Mouse (Mus musculus) lung, adult 2 months (tissue): ENCODE data around the gene Tcf7l1. TPM values are rescaled to one million over a fixed set of nuclear protein-coding genes. Genes with fewer than 3 reads are reported as not detected.

Source experiments
- DNase-seq: peaks from one replicate; pipeline ENCODE4 v3.0.0; 2022
- H3K4me1 ChIP-seq: fragments of 200-500 bp; 2 replicates; pipeline ENCODE4 v1.6.1; 2011; ENCODE audit warnings: low read length; ENCODE audit not compliant: control insufficient read depth, insufficient read depth
- H3K4me3 ChIP-seq: fragments of 200-500 bp; replicated peaks from 2 replicates; pipeline ENCODE3; 2011; ENCODE audit warnings: low read depth, mild to moderate bottlenecking, control low read depth, low read length; ENCODE audit errors: extremely low read depth
- CTCF ChIP-seq: fragments of 200-500 bp; IDR thresholded peaks from 2 replicates; pipeline ENCODE4 v1.5.1; 2011; ENCODE audit warnings: mild to moderate bottlenecking, low read length, control low read depth; ENCODE audit not compliant: insufficient read depth
- POLR2A ChIP-seq: fragments of 200-500 bp; IDR thresholded peaks from 2 replicates; pipeline ENCODE4 v1.6.1; 2011; ENCODE audit warnings: low read depth, mild to moderate bottlenecking, control low read depth, low read length, borderline replicate concordance; ENCODE audit errors: extremely low read depth
- WGBS: fragments of 180-500 bp; shearing (Covaris S2); methylation state at CpG from one replicate; pipeline ENCODE4 v1.1.7; 2018; 5-methylcytosine and 5-hydroxymethylcytosine counted together
- polyA plus RNA-seq: library from polyadenylated mRNA; depleted of rRNA; stranded (reverse); fragments of >200 nt; gene quantifications from 2 replicates; pipeline ENCODE4 v1.2.3, GENCODE M21; 2012

The Tcf7l1 gene
- polyA plus RNA-seq, 1 experiment, result 30.1 TPM

DNA sequence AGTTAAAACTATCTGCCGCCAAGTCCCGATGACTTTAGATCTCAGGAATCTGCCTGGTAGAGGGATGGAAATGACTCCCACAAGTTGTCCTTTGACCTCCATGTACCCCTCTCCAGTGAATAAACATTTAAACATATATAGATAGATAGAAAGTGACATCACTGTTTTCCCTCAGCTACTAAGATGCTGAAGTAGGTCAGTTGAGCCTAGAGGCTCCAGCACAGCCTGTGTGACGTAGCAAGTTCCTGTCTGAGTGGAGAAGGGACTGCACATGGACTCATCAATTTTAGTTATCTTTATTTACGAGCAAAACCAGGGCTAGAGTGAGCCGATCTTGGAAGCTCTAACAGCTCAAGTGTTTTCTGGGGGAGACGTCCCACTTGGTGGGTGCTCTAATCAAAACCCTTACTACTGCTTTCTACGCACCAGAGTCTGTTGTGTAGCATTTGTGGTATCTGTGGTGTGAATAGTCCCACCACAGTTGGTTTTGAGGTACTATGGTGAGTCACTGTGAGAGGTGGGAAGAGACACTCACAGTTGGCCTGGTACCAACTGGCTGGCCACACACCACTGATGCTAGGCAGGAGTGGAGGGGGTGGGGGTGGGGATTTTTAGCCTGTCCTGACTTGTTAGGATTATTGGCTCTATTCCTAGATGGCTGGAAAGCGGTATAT is 129.2 kb downstream of the Tcf7l1 start:
- H3K4me1 ChIP-seq, result peaks cover 17% of the 10 kb centered on the region
- H3K4me3 ChIP-seq, result no peak overlapping the region
- no peak for TF ChIP-seq CTCF
- DNase-seq, result no peak
- 43% methylated on average over 8 of the region's 8 CpGs for WGBS

DNA sequence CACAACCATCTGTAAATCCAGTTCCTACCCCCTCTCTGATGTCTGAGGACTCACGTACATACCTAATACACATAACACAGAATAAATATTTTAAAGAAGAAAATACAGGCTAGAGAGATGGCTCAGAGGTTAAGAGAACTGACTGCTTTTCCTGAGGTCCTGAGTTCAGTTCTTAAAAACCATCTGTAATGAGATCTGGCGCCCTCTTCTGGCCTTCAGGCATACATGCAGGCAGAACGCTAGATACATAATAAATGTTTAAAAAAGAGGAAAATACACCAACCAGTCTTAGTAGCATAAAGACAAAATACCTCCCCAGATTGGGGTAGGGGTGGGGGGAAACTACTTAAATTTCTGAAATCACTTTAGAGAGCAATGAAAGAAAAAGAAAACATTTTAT is 131.0 kb downstream of the Tcf7l1 start:
- 55% methylated on average over 3 of the region's 3 CpGs for WGBS
- H3K4me1 ChIP-seq, result peaks cover 19% of the 10 kb centered on the region
- DNase-seq, result no peak
- no peak overlapping the region for H3K4me3 ChIP-seq
- no peak for TF ChIP-seq POLR2A
- TF ChIP-seq CTCF, result peak; percentile 53

- Histone ChIP-seq H3K4me3 (no peak overlapping the region), H3K4me1 (peaks cover 19% of the 10 kb centered on the region)
- WGBS, result 72% methylated on average over 7 of the region's 7 CpGs
- TF ChIP-seq CTCF, result no peak
- DNase-seq, result no peak
Observed at GRCm38 (mm10) chr6:72656053-72656442, 133.0 kb downstream of the Tcf7l1 start.

DNA sequence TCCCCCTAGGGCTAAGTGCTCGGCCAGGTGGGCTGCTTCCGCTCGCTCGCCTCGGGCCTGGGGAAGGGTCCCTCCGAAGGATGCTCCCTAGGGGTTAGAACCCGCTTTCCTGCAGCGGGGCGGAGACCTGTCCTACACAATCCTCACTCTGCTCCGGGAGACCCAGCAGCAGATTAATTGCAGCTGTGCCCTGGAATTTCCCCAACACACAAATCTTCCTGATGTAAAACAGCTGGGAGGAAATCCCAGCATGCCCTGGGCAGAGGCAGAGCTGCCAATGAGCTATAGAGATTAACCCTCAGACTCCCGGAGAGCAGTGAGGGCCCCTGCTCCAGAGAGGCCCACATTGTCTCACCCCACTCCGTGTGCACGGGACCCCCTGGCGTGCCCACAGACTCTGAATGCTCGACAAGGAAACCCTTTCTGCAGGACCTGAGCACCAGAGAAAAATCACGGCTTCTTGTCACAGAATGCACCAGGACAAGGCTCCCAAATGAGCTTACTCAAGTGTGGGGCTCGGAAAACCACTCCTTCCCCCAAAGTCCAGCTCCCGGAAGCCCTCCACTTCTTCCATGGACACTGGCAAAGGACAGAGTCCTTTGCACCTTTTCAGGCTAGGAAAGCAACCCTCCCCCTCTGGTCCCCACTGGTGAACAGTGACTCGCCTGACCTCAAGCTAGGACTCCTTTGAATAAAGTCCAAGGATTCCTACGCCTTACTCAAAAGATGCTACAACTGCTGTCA is 133.6 kb downstream of the Tcf7l1 start:
- Histone ChIP-seq H3K4me1 (peaks cover 17% of the 10 kb centered on the region), H3K4me3 (peak overlapping the region; percentile 14)
- 22% methylated on average over 20 of the region's 20 CpGs for WGBS
- no peak for DNase-seq
- TF ChIP-seq POLR2A (no peak), CTCF (no peak)

- 89% methylated on average over 6 of the region's 6 CpGs for WGBS
- H3K4me3 ChIP-seq, result no peak overlapping the region
- no peak for TF ChIP-seq POLR2A
- no peak for TF ChIP-seq CTCF
- DNase-seq, result no peak
- H3K4me1 ChIP-seq, result peaks cover 13% of the 10 kb centered on the region
Observed at GRCm38 (mm10) chr6:72654355-72654754, 134.7 kb downstream of the Tcf7l1 start.

- Histone ChIP-seq H3K4me1 (peaks cover 13% of the 10 kb centered on the region), H3K4me3 (no peak overlapping the region)
- TF ChIP-seq POLR2A (no peak), CTCF (no peak)
- DNase-seq, result peak; percentile 62
- WGBS, result 29% methylated on average over 7 of the region's 7 CpGs
Observed at GRCm38 (mm10) chr6:72653419-72653818, 135.6 kb downstream of the Tcf7l1 start.

DNA sequence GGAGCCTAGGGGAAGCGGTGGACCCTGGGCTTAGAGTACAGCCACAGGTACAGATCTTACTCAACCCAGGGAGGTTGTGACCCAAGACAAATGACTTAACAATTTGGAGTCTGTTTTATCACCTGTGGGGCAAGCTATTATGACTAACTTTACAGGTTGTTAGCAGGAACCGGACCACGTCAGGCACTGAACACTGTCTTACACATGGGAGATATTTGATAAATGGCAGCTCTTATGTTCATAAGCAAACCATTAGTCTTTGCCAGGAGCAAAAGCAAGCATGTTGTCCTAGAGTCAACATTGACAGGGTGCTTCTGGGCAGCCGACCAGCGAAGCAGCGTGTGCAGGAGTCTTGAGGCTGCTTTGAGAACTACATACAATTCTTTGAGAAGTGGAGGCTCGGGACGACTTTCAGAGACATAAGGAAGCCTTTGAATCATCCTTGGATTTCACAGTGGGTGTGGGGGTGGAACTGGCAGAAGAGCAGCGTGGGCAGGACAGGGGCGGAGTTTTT is 138.7 kb downstream of the Tcf7l1 start:
- DNase-seq, result no peak
- WGBS, result 46% methylated on average over 10 of the region's 10 CpGs
- Histone ChIP-seq H3K4me3 (no peak overlapping the region), H3K4me1 (peaks cover 9% of the 10 kb centered on the region)
- TF ChIP-seq CTCF (no peak), POLR2A (no peak)

- 77% methylated on average over 12 of the region's 12 CpGs for WGBS
- no peak for TF ChIP-seq CTCF
- no peak for TF ChIP-seq POLR2A
- Histone ChIP-seq H3K4me1 (no peaks in the 10 kb centered on the region), H3K4me3 (no peak overlapping the region)
- no peak for DNase-seq
Observed at GRCm38 (mm10) chr6:72648002-72648595, 141.0 kb downstream of the Tcf7l1 start.

DNA sequence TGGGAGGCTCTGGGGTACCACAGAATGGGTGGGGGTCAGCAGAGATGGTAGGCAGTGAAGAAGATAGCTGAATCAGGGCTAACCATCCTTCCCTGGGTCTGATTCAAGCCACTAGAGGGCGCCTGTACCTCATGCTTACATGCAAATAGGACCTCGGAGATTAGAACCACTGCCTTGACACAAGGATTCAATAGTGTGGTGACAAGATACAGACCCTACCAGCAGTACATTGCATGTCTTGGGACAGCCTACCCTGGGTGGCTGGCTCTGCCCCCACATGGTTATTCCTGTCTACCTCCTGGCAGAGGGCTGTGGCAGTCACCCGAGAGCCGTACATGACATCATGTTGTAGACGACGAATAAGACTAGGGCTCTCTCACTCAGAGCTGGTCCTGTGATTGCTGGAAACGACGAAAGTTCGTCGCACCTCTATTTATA is 141.7 kb downstream of the Tcf7l1 start:
- 57% methylated on average over 10 of the region's 10 CpGs for WGBS
- no peak overlapping the region for H3K4me3 ChIP-seq
- H3K4me1 ChIP-seq, result no peaks in the 10 kb centered on the region
- TF ChIP-seq CTCF (peak; percentile 70), POLR2A (no peak)
- peak; percentile 65 for DNase-seq
